Mouse (Mus musculus): ENCODE measurements at regions not wholly inside any gene's neighbourhood (a gene's known extent, or its start where the extent isn't known, plus 50 kb on each side); places are given as distances from the start of the nearest gene placed in this dataset.

GRCm38 (mm10) chr19:15617233-15617915, 329.8 kb downstream of the Psat1 start:
- WGBS = 15% methylated on average over 6 of the region's 6 CpGs
- Histone ChIP-seq H3K27ac (no peak overlapping the region), H3K4me3 (replicated peaks) (no peak overlapping the region), H3K27me3 (0 out of 2 replicates have a peak, but pooled peaks cover 4% of the 10 kb centered on the region), H3K4me2 (no peak overlapping the region), H3K9me3 (no peaks in the 10 kb centered on the region), H3K36me3 (no peaks in the 10 kb centered on the region), H3K4me1 (replicated peaks) (peaks cover 14% of the 10 kb centered on the region; the same call in 1 of the 2 replicates), H3K9ac (replicated peaks) (no peak overlapping the region)
- no peak for ATAC-seq (ENCODE audit: insufficient number of reproducible peaks, insufficient read depth, low FRiP score, low TSS enrichment, low read depth)

- no peak; the same call in 1 of the 2 replicates for ATAC-seq (ENCODE audit: insufficient number of reproducible peaks, insufficient read depth, low FRiP score, low TSS enrichment, low read depth)
- H3K4me1 ChIP-seq (replicated peaks) = peaks cover 14% of the 10 kb centered on the region
- 0 out of 2 replicates have a peak overlapping the region, but pooled peaks have one; percentile 7 for H3K4me3 ChIP-seq (replicated peaks)
- no peak overlapping the region for H3K27ac ChIP-seq
- no peaks in the 10 kb centered on the region for H3K36me3 ChIP-seq
- H3K27me3 ChIP-seq = 0 out of 2 replicates have a peak, but pooled peaks cover 4% of the 10 kb centered on the region
- WGBS = 25% methylated on average over 19 of the region's 19 CpGs
- H3K4me2 ChIP-seq = peak overlapping the region; percentile 37
- no peaks in the 10 kb centered on the region for H3K9me3 ChIP-seq
- H3K9ac ChIP-seq (replicated peaks) = 0 out of 2 replicates have a peak overlapping the region, but pooled peaks have one; percentile 12
These were observed 332.2 kb downstream of the Psat1 start for GRCm38 (mm10) chr19:15614648-15615561.

- peaks cover 14% of the 10 kb centered on the region for H3K4me1 ChIP-seq (replicated peaks)
- H3K4me2 ChIP-seq = no peak overlapping the region
- ATAC-seq (ENCODE audit: insufficient number of reproducible peaks, insufficient read depth, low FRiP score, low TSS enrichment, low read depth) = no peak
- no peaks in the 10 kb centered on the region for H3K9me3 ChIP-seq
- no peak overlapping the region for H3K27ac ChIP-seq
- no peak overlapping the region for H3K9ac ChIP-seq (replicated peaks)
- no peaks in the 10 kb centered on the region for H3K27me3 ChIP-seq
- H3K36me3 ChIP-seq = no peaks in the 10 kb centered on the region
- no peak overlapping the region for H3K4me3 ChIP-seq (replicated peaks)
- 35% methylated on average over 13 of the region's 13 CpGs for WGBS
These were observed 335.9 kb downstream of the Psat1 start for GRCm38 (mm10) chr19:15611137-15611758.

GRCm38 (mm10) chr19:15606440-15606839, 340.7 kb downstream of the Psat1 start:
- no peaks in the 10 kb centered on the region for H3K9me3 ChIP-seq
- H3K4me2 ChIP-seq = no peak overlapping the region
- no peak for ATAC-seq (ENCODE audit: insufficient number of reproducible peaks, insufficient read depth, low FRiP score, low TSS enrichment, low read depth)
- 80% methylated on average over 4 of the region's 4 CpGs for WGBS
- no peak overlapping the region for H3K9ac ChIP-seq (replicated peaks)
- H3K4me1 ChIP-seq (replicated peaks) = no peaks in the 10 kb centered on the region; the same call in 1 of the 2 replicates
- H3K27ac ChIP-seq = no peak overlapping the region
- H3K27me3 ChIP-seq = no peaks in the 10 kb centered on the region
- no peak overlapping the region for H3K4me3 ChIP-seq (replicated peaks)
- no peaks in the 10 kb centered on the region for H3K36me3 ChIP-seq

GRCm38 (mm10) chr19:15592821-15593220, 354.3 kb downstream of the Psat1 start:
- Histone ChIP-seq H3K4me2 (no peak overlapping the region), H3K4me3 (replicated peaks) (no peak overlapping the region), H3K27ac (no peak overlapping the region), H3K36me3 (no peaks in the 10 kb centered on the region), H3K9me3 (no peaks in the 10 kb centered on the region), H3K9ac (replicated peaks) (no peak overlapping the region), H3K27me3 (no peaks in the 10 kb centered on the region), H3K4me1 (replicated peaks) (no peaks in the 10 kb centered on the region)
- WGBS = 71% methylated on average over 2 of the region's 2 CpGs
- ATAC-seq (ENCODE audit: insufficient number of reproducible peaks, insufficient read depth, low FRiP score, low TSS enrichment, low read depth) = no peak

- Histone ChIP-seq H3K9me3 (0 out of 2 replicates have a peak, but pooled peaks cover 3% of the 10 kb centered on the region), H3K9ac (replicated peaks) (no peak overlapping the region), H3K4me3 (replicated peaks) (no peak overlapping the region), H3K4me2 (no peak overlapping the region), H3K27ac (no peak overlapping the region), H3K4me1 (replicated peaks) (peaks cover 9% of the 10 kb centered on the region), H3K27me3 (no peaks in the 10 kb centered on the region), H3K36me3 (no peaks in the 10 kb centered on the region)
- WGBS = 76% methylated on average over 15 of the region's 15 CpGs
- ATAC-seq (ENCODE audit: insufficient number of reproducible peaks, insufficient read depth, low FRiP score, low TSS enrichment, low read depth) = no peak
These were observed 363.1 kb downstream of the Psat1 start for GRCm38 (mm10) chr19:15583782-15584693.

GRCm38 (mm10) chr19:15583106-15583781, 363.9 kb downstream of the Psat1 start:
- H3K4me3 ChIP-seq (replicated peaks) = no peak overlapping the region
- no peak overlapping the region for H3K4me2 ChIP-seq
- H3K27ac ChIP-seq = no peak overlapping the region
- no peak overlapping the region for H3K9ac ChIP-seq (replicated peaks)
- 78% methylated on average over 8 of the region's 8 CpGs for WGBS
- ATAC-seq (ENCODE audit: insufficient number of reproducible peaks, insufficient read depth, low FRiP score, low TSS enrichment, low read depth) = no peak
- no peaks in the 10 kb centered on the region for H3K36me3 ChIP-seq
- 0 out of 2 replicates have a peak, but pooled peaks cover 3% of the 10 kb centered on the region for H3K9me3 ChIP-seq
- H3K4me1 ChIP-seq (replicated peaks) = peaks cover 9% of the 10 kb centered on the region
- no peaks in the 10 kb centered on the region for H3K27me3 ChIP-seq

GRCm38 (mm10) chr19:15571204-15571603, 375.9 kb downstream of the Psat1 start:
- WGBS = 87% methylated on average over 9 of the region's 9 CpGs

GRCm38 (mm10) chr19:15561511-15561910, 385.6 kb downstream of the Psat1 start:
- H3K27me3 ChIP-seq = no peaks in the 10 kb centered on the region
- WGBS = 80% methylated on average over 5 of the region's 5 CpGs
- H3K36me3 ChIP-seq = no peaks in the 10 kb centered on the region
- no peaks in the 10 kb centered on the region for H3K4me1 ChIP-seq (replicated peaks)
- no peaks in the 10 kb centered on the region for H3K9me3 ChIP-seq
- no peak for ATAC-seq (ENCODE audit: insufficient number of reproducible peaks, insufficient read depth, low FRiP score, low TSS enrichment, low read depth)
- H3K27ac ChIP-seq = no peak overlapping the region
- H3K9ac ChIP-seq (replicated peaks) = no peak overlapping the region
- no peak overlapping the region for H3K4me2 ChIP-seq
- H3K4me3 ChIP-seq (replicated peaks) = no peak overlapping the region

More at GRCm38 (mm10) chr19:15571204-15571603, 375.9 kb downstream of the Psat1 start:
- no peak overlapping the region for H3K4me2 ChIP-seq
- H3K9ac ChIP-seq (replicated peaks) = no peak overlapping the region
- no peak for ATAC-seq (ENCODE audit: insufficient number of reproducible peaks, insufficient read depth, low FRiP score, low TSS enrichment, low read depth)
- no peaks in the 10 kb centered on the region for H3K9me3 ChIP-seq
- H3K27me3 ChIP-seq = no peaks in the 10 kb centered on the region
- H3K27ac ChIP-seq = no peak overlapping the region
- no peak overlapping the region for H3K4me3 ChIP-seq (replicated peaks)
- H3K36me3 ChIP-seq = no peaks in the 10 kb centered on the region
- no peaks in the 10 kb centered on the region for H3K4me1 ChIP-seq (replicated peaks)

- H3K4me1 ChIP-seq (replicated peaks) = no peaks in the 10 kb centered on the region
- H3K27ac ChIP-seq = no peak overlapping the region
- 26% methylated on average over 8 of the region's 8 CpGs for WGBS
- ATAC-seq (ENCODE audit: insufficient number of reproducible peaks, insufficient read depth, low FRiP score, low TSS enrichment, low read depth) = no peak; the same call in 1 of the 2 replicates
- H3K4me2 ChIP-seq = no peak overlapping the region
- no peaks in the 10 kb centered on the region for H3K27me3 ChIP-seq
- no peaks in the 10 kb centered on the region for H3K36me3 ChIP-seq
- no peaks in the 10 kb centered on the region for H3K9me3 ChIP-seq
- H3K9ac ChIP-seq (replicated peaks) = no peak overlapping the region
- H3K4me3 ChIP-seq (replicated peaks) = no peak overlapping the region
These were observed 393.2 kb downstream of the Psat1 start for GRCm38 (mm10) chr19:15553953-15554352.

Data from limb, embryonic 12.5 days (tissue).